Mouse (Mus musculus): ENCODE measurements around the gene Gmds.

GRCm38 (mm10) chr13:31960514-31960913 lies 378.0 kb downstream of the Gmds start:
- TF ChIP-seq POLR2A (IDR thresholded peaks at IDR 0.05; ENCODE audit: borderline replicate concordance, low read depth, low read length), result no peak
- no peak for TF ChIP-seq CTCF (IDR thresholded peaks at IDR 0.05; ENCODE audit: low read depth, low read length)

Data from bone marrow macrophage, adult 2 months (primary cell).